Mouse (Mus musculus): ENCODE measurements around the gene Zfp512.
A peak's percentile ranks its signal among the peaks of the same experiment; 100 is the strongest.
"Not testable (repeated sequence)": the region's sequence is repeated elsewhere in the genome, so short reads cannot be mapped to it uniquely, and the experiment has no call there.

The Zfp512 gene

GRCm38 (mm10) chr5:31451878-31452561, at the start of gene Zfp512:
TSS of gene Zfp512 (plus strand) at chr5:31452431.
- DNase-seq (ENCODE audit: low read depth, low spot score): peak; percentile 99

DNA sequence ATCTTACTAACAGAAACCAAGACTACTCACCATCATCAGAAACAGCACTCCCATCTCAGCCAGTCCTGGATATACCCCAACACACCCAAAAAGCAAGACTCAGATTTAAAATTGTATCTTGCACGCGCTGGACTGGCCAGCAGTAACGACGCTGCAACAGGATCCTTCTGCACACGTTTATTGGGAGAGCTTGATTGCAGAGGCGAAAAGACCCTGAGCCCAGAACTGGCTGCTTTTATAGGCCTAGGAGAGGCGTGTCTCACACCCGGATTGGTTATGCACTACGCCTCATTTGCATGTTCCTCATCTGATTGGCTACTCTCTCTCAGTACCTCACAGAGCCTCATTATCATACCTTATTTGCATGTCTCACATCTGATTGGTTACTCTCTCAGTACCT, 17.5 kb upstream of the Zfp512 start:
- not testable (repeated sequence) for DNase-seq (ENCODE audit: low read depth, low spot score)

DNA sequence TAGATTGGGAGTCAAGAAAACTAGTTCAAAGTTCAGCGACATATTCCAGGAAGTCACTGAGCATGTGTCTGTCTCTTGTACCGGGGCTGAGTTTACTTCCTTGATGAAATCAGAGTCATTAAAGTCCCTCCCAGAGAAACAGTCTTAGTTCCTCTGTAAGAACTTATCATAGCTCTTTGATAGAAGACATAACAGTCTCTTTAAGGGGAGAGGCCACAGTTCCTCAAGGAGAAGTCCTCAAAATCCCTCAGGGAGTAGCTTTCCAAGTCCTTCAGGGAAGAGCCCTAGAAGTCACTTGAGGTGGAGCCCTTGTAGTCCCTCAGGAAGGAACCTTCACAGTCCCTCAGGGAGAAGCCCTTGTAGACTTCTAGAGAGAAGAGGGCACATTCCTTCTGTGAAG, 895 bp upstream of the Zfp512 start:
- no peak for DNase-seq (ENCODE audit: low read depth, low spot score)

GRCm38 (mm10) chr5:31452562-31452878, 289 bp downstream of the Zfp512 start:
- DNase-seq (ENCODE audit: low read depth, low spot score): no peak

- DNase-seq (ENCODE audit: low read depth, low spot score): peak; percentile 31
Observed at GRCm38 (mm10) chr5:31452886-31453410, 717 bp downstream of the Zfp512 start.

DNA sequence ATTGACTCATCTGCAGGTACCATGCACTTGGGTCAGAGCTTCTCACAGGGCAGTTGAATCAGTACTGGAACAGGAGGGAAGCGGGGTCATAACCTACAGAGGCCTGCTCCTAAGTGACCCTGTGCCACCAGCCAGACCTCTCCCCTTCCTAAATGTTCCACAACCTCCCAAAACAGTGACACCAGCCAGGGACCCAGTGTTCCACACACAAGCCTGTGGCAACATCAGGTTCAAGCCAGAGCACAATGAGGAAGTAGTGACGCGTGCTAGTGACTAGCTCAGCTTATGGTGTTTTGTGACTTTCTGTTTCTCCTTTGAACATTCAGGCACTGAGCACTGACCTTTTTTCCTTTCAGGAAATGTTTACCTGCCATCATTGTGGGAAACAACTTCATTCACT, 15.6 kb downstream of the Zfp512 start:
- no peak for DNase-seq (ENCODE audit: low read depth, low spot score)

- DNase-seq (ENCODE audit: low read depth, low spot score): no peak
Observed at GRCm38 (mm10) chr5:31469711-31470110, 17.5 kb downstream of the Zfp512 start.

GRCm38 (mm10) chr5:31470334-31470733, 18.1 kb downstream of the Zfp512 start:
- DNase-seq (ENCODE audit: low read depth, low spot score): peak; percentile 79

- no peak for DNase-seq (ENCODE audit: low read depth, low spot score)
Observed at GRCm38 (mm10) chr5:31480536-31480935, 28.3 kb downstream of the Zfp512 start.

DNA sequence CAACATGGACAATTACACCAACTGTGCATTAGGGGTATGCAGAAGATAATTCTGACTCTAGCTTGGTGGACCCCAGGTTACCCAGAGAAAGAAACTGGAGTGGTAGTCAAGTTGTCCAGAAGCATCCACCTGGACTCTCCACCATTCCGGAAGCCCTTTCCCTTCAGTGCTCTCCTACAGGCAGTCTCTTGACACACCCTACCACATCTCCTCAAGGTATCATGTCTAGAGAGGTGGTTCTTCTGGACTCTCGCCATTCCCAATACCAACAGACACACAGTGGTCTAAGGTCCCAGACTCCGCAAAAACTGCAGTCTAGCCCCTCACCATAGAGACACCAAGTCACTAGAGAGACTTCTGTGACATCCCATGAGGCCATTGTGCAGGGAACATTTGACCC, 33.2 kb downstream of the Zfp512 start, which contains the start of gene 4930548H24Rik:
TSS of gene 4930548H24Rik (plus strand) at position 301 of the 400 bp plus-strand sequence.
- DNase-seq (ENCODE audit: low read depth, low spot score): no peak

- DNase-seq (ENCODE audit: low read depth, low spot score): no peak
Observed at GRCm38 (mm10) chr5:31487889-31488288, 35.7 kb downstream of the Zfp512 start.

- peak; percentile 95 for DNase-seq (ENCODE audit: low read depth, low spot score)
Observed at GRCm38 (mm10) chr5:31489116-31489769, 37.0 kb downstream of the Zfp512 start.

DNA sequence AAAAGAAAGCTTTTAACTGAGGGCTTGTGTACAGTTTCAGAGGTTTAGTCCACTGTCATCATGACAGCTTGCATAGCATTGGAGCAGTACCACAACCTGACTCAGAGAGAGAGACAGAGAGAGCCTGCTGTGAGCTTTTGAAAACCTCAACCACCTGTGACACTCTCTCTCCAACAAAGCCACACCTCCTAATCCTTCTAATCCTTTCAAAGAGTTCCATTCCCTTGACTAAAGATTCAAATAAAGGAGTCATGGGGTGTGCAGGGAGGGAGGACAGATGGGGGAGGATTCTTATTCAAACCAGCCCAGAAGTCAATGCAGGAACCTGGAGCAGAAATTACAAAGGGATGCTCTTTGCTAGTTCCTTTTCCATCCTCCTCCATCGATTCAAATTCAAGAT, 39.8 kb downstream of the Zfp512 start:
- peak; percentile 53 for DNase-seq (ENCODE audit: low read depth, low spot score)

DNA sequence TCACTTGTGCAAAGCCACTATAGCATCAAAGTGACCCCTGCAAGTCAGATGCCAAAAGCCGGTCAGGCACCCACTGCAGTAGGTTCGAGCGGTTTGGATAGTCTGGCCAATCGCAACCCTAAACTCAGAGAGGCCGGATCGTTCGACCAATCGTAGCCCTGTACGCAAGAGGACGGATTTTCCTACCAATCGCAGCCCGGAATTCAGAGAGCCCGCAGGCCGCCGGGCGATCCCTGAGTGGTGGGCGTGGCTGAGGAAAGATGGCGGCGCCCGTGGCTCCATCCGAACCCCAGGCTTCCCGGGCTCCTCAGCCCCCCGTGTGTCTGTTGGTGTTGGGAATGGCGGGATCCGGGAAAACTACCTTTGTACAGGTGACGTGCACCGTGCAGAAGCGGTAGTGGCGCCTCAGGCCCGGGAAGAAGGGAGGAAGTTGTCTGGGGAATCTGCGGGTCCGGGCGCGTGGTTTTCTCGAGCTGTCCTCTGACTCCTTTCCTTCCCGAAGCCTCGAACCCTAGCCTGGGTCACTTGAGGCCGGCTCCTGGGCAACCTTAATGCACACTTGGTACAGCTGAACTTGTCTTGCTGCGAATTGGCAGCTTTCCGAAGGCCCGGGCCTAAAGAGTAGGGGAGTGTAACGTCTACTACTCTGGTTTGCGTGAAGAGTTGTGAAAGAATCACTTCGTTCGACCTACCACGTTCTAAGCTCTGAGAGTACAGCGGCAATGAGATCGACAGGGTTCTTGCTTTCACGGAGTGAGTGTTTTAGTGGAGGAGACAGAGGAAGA, 42.5 kb downstream of the Zfp512 start, which contains the start of gene Gpn1:
TSS of gene Gpn1 (plus strand) at position 229 of the 785 bp plus-strand sequence.
- peak; percentile 93 for DNase-seq (ENCODE audit: low read depth, low spot score)

DNA sequence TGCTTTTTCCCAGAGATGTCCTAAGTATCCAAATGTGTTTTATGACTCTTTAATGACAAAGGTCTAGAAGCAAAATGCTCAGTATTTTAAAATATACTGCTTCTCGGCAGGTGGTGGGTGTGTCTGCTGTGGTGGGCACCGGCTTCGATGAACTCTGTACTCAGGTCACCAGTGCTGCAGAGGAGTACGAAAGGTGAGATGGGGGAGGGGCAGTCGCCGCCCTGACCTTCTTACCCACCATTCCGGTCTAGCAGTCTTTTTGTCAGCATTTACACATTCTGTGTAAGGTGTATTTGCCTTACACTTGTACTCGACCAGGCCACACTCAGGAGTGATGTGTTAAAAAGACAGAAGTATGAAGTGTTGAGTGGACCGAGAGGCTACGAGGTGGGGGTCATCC, 52.6 kb downstream of the Zfp512 start:
- peak; percentile 65 for DNase-seq (ENCODE audit: low read depth, low spot score)

- no peak for DNase-seq (ENCODE audit: low read depth, low spot score)
Observed at GRCm38 (mm10) chr5:31512481-31512880, 60.2 kb downstream of the Zfp512 start.

- DNase-seq (ENCODE audit: low read depth, low spot score): no peak
Observed at GRCm38 (mm10) chr5:31520556-31520955, 68.3 kb downstream of the Zfp512 start.

DNA sequence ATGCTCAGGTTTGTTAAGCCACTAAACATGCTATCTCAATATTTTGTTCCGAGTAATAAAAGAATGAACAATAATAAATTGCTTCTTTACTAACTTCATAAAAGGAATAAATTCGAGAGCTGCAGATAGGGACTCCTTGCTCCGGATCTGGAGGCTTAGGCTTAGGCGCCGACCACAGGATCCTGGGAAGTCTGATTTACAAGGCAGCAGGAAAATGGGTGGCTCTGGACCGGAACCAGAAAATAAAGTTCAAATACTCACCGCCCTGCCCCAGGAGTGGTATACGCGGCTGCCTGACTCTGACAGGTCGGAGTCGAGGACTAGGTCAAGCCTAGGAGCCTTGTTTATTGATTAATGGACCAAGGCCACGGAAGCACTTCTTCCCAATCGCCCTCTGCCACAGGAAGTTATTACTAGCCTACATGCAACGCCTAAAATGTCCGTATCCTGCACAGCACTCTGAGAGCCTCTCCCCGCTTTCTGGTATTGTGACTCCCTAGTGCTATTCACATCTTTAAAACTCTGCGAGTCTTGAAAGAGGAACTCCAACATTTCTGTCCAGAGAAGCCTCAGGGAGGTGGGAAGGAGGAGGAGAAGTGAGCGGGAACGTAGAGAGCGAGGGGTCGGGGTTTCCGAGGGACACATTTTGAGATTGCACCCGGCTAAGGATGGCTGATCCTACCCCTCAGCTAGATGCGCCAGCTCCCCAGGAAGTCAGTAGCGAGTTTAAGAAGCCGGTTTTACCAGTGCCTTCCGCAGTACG, 74.3 kb downstream of the Zfp512 start, which contains the start of gene Slc4a1ap:
TSS of gene Slc4a1ap (plus strand) at position 642 of the 763 bp plus-strand sequence.
- DNase-seq (ENCODE audit: low read depth, low spot score): peak; percentile 81

GRCm38 (mm10) chr5:31527117-31527680, 75.0 kb downstream of the Zfp512 start:
- DNase-seq (ENCODE audit: low read depth, low spot score): no peak

- DNase-seq (ENCODE audit: low read depth, low spot score): not testable (repeated sequence)
Observed at GRCm38 (mm10) chr5:31527707-31528106, 75.5 kb downstream of the Zfp512 start, which contains the start of gene Supt7l. TSS of gene Supt7l (minus strand) at chr5:31527807.

DNA sequence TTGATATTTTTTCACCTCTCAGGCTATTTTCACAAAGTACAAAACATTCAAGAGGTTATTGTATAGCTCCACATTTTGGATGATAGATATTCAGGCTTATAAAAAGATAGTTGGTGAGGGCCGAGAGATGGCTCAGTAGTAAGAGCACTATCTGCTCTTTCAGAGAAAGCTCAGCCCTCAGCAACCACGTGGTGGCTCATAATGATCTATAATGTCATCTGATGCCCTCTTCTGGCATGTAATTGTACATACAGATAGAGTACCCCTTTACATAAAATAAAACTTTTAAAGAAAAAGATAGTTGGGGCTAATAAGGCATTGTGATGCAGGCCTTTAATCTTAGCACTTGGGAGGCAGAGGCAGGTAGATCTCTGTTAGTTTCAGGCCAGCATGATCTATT, 76.3 kb downstream of the Zfp512 start:
- DNase-seq (ENCODE audit: low read depth, low spot score): peak; percentile 50

Measured in ES-CJ7 (cell line).